Mouse (Mus musculus) stomach, postnatal 0 days (tissue): ENCODE data around the gene Dut. TPM values are rescaled to one million over a fixed set of nuclear protein-coding genes. Genes with fewer than 3 reads are reported as not detected.

Source experiments
- ATAC-seq: fragments of 200-750 bp; cut with Nextera tagmentation; 2 replicates; pipeline ENCODE4 v1.8.0; 2017; ENCODE audit not compliant: low FRiP score, low TSS enrichment
- DNase-seq: peaks from one replicate; pipeline ENCODE4 v3.0.0-alpha.2; 2016; ENCODE audit warnings: low spot score
- H3K27ac ChIP-seq: fragments of 300-500 bp; sonication (generic); replicated peaks from 2 replicates; pipeline ENCODE4 v1.5.1; 2014; ENCODE audit warnings: mild to moderate bottlenecking, control low read depth
- H3K27me3 ChIP-seq: fragments of 300-500 bp; sonication (generic); 2 replicates; pipeline ENCODE4 v1.6.1; 2014; ENCODE audit warnings: low read length; ENCODE audit not compliant: control insufficient read depth, insufficient read depth
- H3K36me3 ChIP-seq: fragments of 300-500 bp; sonication (generic); 2 replicates; pipeline ENCODE4 v1.6.1; 2014; ENCODE audit warnings: low read length, mixed read lengths; ENCODE audit not compliant: control insufficient read depth, insufficient read depth
- H3K4me1 ChIP-seq: fragments of 300-500 bp; sonication (generic); replicated peaks from 2 replicates; pipeline ENCODE4 v1.6.1; 2014; ENCODE audit warnings: antibody characterized with exemption; ENCODE audit not compliant: control insufficient read depth, insufficient read depth
- H3K4me2 ChIP-seq: fragments of 300-500 bp; sonication (generic); replicated peaks from 2 replicates; pipeline ENCODE4 v1.6.1; 2014; ENCODE audit warnings: low read depth, mild to moderate bottlenecking, control low read depth, moderate library complexity
- H3K4me3 ChIP-seq: fragments of 300-500 bp; sonication (generic); 2 replicates; pipeline ENCODE4 v1.5.1; 2014; ENCODE audit warnings: low read depth, low read length, control low read depth
- H3K9ac ChIP-seq: fragments of 300-500 bp; sonication (generic); 2 replicates; pipeline ENCODE4 v1.6.1; 2014; ENCODE audit warnings: mild to moderate bottlenecking, low read length, control low read depth, mixed read lengths
- H3K9me3 ChIP-seq: fragments of 300-500 bp; sonication (generic); 2 replicates; pipeline ENCODE4 v1.6.1; 2016; ENCODE audit warnings: low read length; ENCODE audit not compliant: control insufficient read depth
- CTCF ChIP-seq: IDR thresholded peaks from 2 replicates; pipeline ENCODE4 v1.5.1; 2016; ENCODE audit warnings: antibody characterized with exemption, low read depth, mild to moderate bottlenecking, moderate library complexity
- EP300 ChIP-seq: optimal IDR thresholded peaks from 2 replicates; pipeline ENCODE3; 2016; ENCODE audit warnings: antibody characterized with exemption
- WGBS: fragments of 180-500 bp; shearing (Covaris S2); extraction: QIAGEN DNeasy Blood & Tissue Kit; methylation state at CpG from one replicate; pipeline ENCODE4 v1.1.7; 2014; 5-methylcytosine and 5-hydroxymethylcytosine counted together
- polyA plus RNA-seq: library from polyadenylated mRNA; unstranded; fragments of >200 nt; fragmentation: Nextera tagmentation; extraction: Ambion mirVana; gene quantifications from 2 replicates; pipeline ENCODE4 v1.2.1, GENCODE M21; 2015

Gene Dut
- polyA plus RNA-seq, 1 experiment from 2014 or later = 53.5 TPM

GRCm38 (mm10) chr2:125249874-125250273, 2.9 kb downstream of the Dut start:
- H3K4me2 ChIP-seq = no peak overlapping the region
- H3K9me3 ChIP-seq = no peaks in the 10 kb centered on the region
- no peaks in the 10 kb centered on the region for H3K27me3 ChIP-seq
- H3K9ac ChIP-seq = no peak overlapping the region
- 0 out of 2 replicates have a peak, but pooled peaks cover 4% of the 10 kb centered on the region for H3K36me3 ChIP-seq
- WGBS = 94% methylated on average over 4 of the region's 4 CpGs
- no peak for TF ChIP-seq EP300
- TF ChIP-seq CTCF = peak; percentile 48
- no peaks in the 10 kb centered on the region for H3K4me1 ChIP-seq
- H3K4me3 ChIP-seq = no peak overlapping the region
- DNase-seq (no peak), ATAC-seq (no peak)
- H3K27ac ChIP-seq = no peak overlapping the region

- DNase-seq (no peak), ATAC-seq (no peak)
- Histone ChIP-seq H3K27ac (no peak overlapping the region), H3K36me3 (0 out of 2 replicates have a peak, but pooled peaks cover 5% of the 10 kb centered on the region), H3K9ac (no peak overlapping the region), H3K4me2 (no peak overlapping the region), H3K9me3 (no peaks in the 10 kb centered on the region), H3K4me1 (no peaks in the 10 kb centered on the region), H3K4me3 (no peak overlapping the region), H3K27me3 (no peaks in the 10 kb centered on the region)
- 86% methylated on average over 4 of the region's 4 CpGs for WGBS
- TF ChIP-seq CTCF (no peak), EP300 (no peak)
These were observed 4.8 kb downstream of the Dut start for GRCm38 (mm10) chr2:125251781-125252180.

- no peak for ATAC-seq
- Histone ChIP-seq H3K27me3 (no peaks in the 10 kb centered on the region), H3K9ac (no peak overlapping the region), H3K9me3 (no peaks in the 10 kb centered on the region), H3K4me1 (no peaks in the 10 kb centered on the region), H3K36me3 (peaks cover 10% of the 10 kb centered on the region; the same call in 1 of the 2 replicates), H3K27ac (no peak overlapping the region), H3K4me3 (no peak overlapping the region), H3K4me2 (no peak overlapping the region)
- WGBS = 70% methylated on average over 2 of the region's 2 CpGs
- peak; percentile 44 for DNase-seq
- TF ChIP-seq EP300 (no peak), CTCF (peak; percentile 81)
These were observed 5.3 kb downstream of the Dut start for GRCm38 (mm10) chr2:125252275-125252674.

- Histone ChIP-seq H3K27me3 (no peaks in the 10 kb centered on the region), H3K4me1 (no peaks in the 10 kb centered on the region), H3K4me3 (no peak overlapping the region), H3K9me3 (no peaks in the 10 kb centered on the region), H3K36me3 (peaks cover 12% of the 10 kb centered on the region; the same call in 1 of the 2 replicates), H3K9ac (no peak overlapping the region), H3K4me2 (no peak overlapping the region), H3K27ac (no peak overlapping the region)
- no peak for ATAC-seq
- 94% methylated on average over 6 of the region's 6 CpGs for WGBS
- TF ChIP-seq CTCF = no peak
- no peak for TF ChIP-seq EP300
- no peak for DNase-seq
These were observed 6.7 kb downstream of the Dut start for GRCm38 (mm10) chr2:125253699-125254098.

GRCm38 (mm10) chr2:125254630-125255029, 7.6 kb downstream of the Dut start:
- ATAC-seq (no peak), DNase-seq (no peak)
- Histone ChIP-seq H3K9ac (no peak overlapping the region), H3K4me1 (no peaks in the 10 kb centered on the region), H3K27me3 (no peaks in the 10 kb centered on the region), H3K27ac (no peak overlapping the region), H3K4me2 (no peak overlapping the region), H3K4me3 (no peak overlapping the region), H3K36me3 (peaks cover 12% of the 10 kb centered on the region; the same call in 1 of the 2 replicates), H3K9me3 (no peaks in the 10 kb centered on the region)
- no peak for TF ChIP-seq EP300
- TF ChIP-seq CTCF = no peak
- 95% methylated on average over 3 of the region's 3 CpGs for WGBS

GRCm38 (mm10) chr2:125255886-125256285, 8.9 kb downstream of the Dut start:
- Histone ChIP-seq H3K36me3 (peaks cover 12% of the 10 kb centered on the region; the same call in 1 of the 2 replicates), H3K27me3 (no peaks in the 10 kb centered on the region), H3K27ac (no peak overlapping the region), H3K4me1 (no peaks in the 10 kb centered on the region), H3K4me2 (no peak overlapping the region), H3K4me3 (no peak overlapping the region), H3K9ac (no peak overlapping the region), H3K9me3 (no peaks in the 10 kb centered on the region)
- TF ChIP-seq EP300 = no peak
- no peak for TF ChIP-seq CTCF
- DNase-seq (no peak), ATAC-seq (no peak)
- 33% methylated on average over 3 of the region's 3 CpGs for WGBS
